Mouse (Mus musculus): ENCODE results near the gene Hfe2.

The Hfe2 gene

GRCm38 (mm10) chr3:96573611-96574511 lies 48.9 kb downstream of the Hfe2 start:
- DNase-seq (ENCODE audit: extremely low spot score, low spot score), result no peak

- DNase-seq (ENCODE audit: extremely low spot score, low spot score), result no peak
These were observed 50.5 kb downstream of the Hfe2 start for GRCm38 (mm10) chr3:96575272-96575984.

GRCm38 (mm10) chr3:96576005-96576658 lies 51.2 kb downstream of the Hfe2 start:
- DNase-seq (ENCODE audit: extremely low spot score, low spot score), result no peak

GRCm38 (mm10) chr3:96576690-96577541 lies 51.9 kb downstream of the Hfe2 start, which contains the start of gene Gm16253:
TSS of gene Gm16253 (plus strand) at chr3:96576984.
- peak; percentile 85 for DNase-seq (ENCODE audit: extremely low spot score, low spot score)

- DNase-seq (ENCODE audit: extremely low spot score, low spot score), result no peak
These were observed 52.6 kb downstream of the Hfe2 start for GRCm38 (mm10) chr3:96577566-96577965.

All from neural tube, embryonic 10.5 days (tissue).